Mouse (Mus musculus) liver, adult 2 months (tissue): ENCODE measurements at regions not wholly inside any gene's neighbourhood (a gene's known extent, or its start where the extent isn't known, plus 50 kb on each side); places are given as distances from the start of the nearest gene placed in this dataset.

Source experiments
- CTCF ChIP-seq: fragments of 200-500 bp; IDR thresholded peaks from 2 replicates; pipeline ENCODE4 v1.5.1; 2011; ENCODE audit warnings: low read depth, low read length, control low read depth
- POLR2A ChIP-seq: fragments of 200-500 bp; IDR thresholded peaks from 2 replicates; pipeline ENCODE4 v1.6.1; 2011; ENCODE audit warnings: low read length, control low read depth; ENCODE audit not compliant: insufficient read depth; ENCODE audit errors: extremely low read depth

GRCm38 (mm10) chr1:47051109-47051508, 158.5 kb upstream of the Slc39a10 start:
- no peak for TF ChIP-seq CTCF
- TF ChIP-seq POLR2A = no peak
